Mouse (Mus musculus): ENCODE measurements around the gene Igfbp1. TPM values are rescaled to one million over a fixed set of nuclear protein-coding genes. Genes with fewer than 3 reads are reported as not detected.

Gene Igfbp1
- polyA plus RNA-seq, 1 experiment from 2014 or later = 0.11 TPM

- H3K4me1 ChIP-seq (ENCODE audit: control insufficient read depth, insufficient read depth, low read length) = no peaks in the 10 kb centered on the region
- no peak overlapping the region for H3K9ac ChIP-seq (ENCODE audit: low read depth, low read length)
- H3K9me3 ChIP-seq (replicated peaks; ENCODE audit: control insufficient read depth, low read length, poor library complexity, severe bottlenecking) = no peaks in the 10 kb centered on the region
- no peak overlapping the region for H3K4me2 ChIP-seq (ENCODE audit: low read length)
- no peak overlapping the region for H3K27ac ChIP-seq (ENCODE audit: low read length)
- H3K4me3 ChIP-seq (ENCODE audit: low read depth, low read length) = no peak overlapping the region
- H3K36me3 ChIP-seq (ENCODE audit: control insufficient read depth, insufficient read depth, low read length) = no peaks in the 10 kb centered on the region
- H3K27me3 ChIP-seq (ENCODE audit: control insufficient read depth, insufficient read depth, low read depth, low read length) = no peaks in the 10 kb centered on the region
- 88% methylated on average over 2 of the region's 2 CpGs for WGBS
- ATAC-seq = no peak
Measured at GRCm38 (mm10) chr11:7250415-7250814, 52.8 kb downstream of the Igfbp1 start.

DNA sequence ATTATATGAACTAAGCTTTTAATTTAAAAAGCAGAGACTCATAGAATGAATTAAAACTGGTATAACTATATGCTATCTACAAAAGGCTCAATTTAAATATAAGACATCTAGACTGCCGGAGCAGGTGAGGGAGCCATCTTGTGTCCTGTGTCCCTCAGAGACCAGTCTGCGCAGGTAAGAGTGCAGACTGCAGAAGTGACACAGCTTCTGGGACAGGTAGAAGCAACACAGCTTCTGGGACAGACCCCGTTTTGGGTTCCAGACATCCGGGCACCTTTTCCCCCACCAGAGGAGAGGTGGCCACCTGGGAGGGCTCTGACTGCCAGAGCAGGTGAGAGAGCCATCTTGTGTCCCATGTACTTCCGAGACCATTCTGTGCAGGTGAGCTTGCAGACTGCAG is 53.3 kb downstream of the Igfbp1 start:
- H3K9me3 ChIP-seq (replicated peaks; ENCODE audit: control insufficient read depth, low read length, poor library complexity, severe bottlenecking) = no peaks in the 10 kb centered on the region
- H3K4me1 ChIP-seq (ENCODE audit: control insufficient read depth, insufficient read depth, low read length) = no peaks in the 10 kb centered on the region

More for the DNA sequence above, 53.3 kb downstream of the Igfbp1 start:
- Histone ChIP-seq H3K27me3 (ENCODE audit: control insufficient read depth, insufficient read depth, low read depth, low read length) (no peaks in the 10 kb centered on the region), H3K4me3 (ENCODE audit: low read depth, low read length) (no peak overlapping the region), H3K9ac (ENCODE audit: low read depth, low read length) (no peak overlapping the region), H3K27ac (ENCODE audit: low read length) (no peak overlapping the region), H3K4me2 (ENCODE audit: low read length) (no peak overlapping the region), H3K36me3 (ENCODE audit: control insufficient read depth, insufficient read depth, low read length) (no peaks in the 10 kb centered on the region)
- ATAC-seq = no peak
- 98% methylated on average over 5 of the region's 5 CpGs for WGBS

Other genes with a start within 250 kb of the Igfbp1 start
- gene Adcy1, start 134.3 kb upstream of the Igfbp1 start, polyA plus RNA-seq (2015; fragmentation: Nextera tagmentation; extraction: Ambion mirVana) = 9.9 and 10.9 TPM in 2 replicates
- gene Gm11985, start 9.2 kb upstream of the Igfbp1 start, polyA plus RNA-seq (2015; fragmentation: Nextera tagmentation; extraction: Ambion mirVana) = not detected in 2 replicates
- gene Igfbp3, start 16.1 kb downstream of the Igfbp1 start, polyA plus RNA-seq (2015; fragmentation: Nextera tagmentation; extraction: Ambion mirVana) = 13.7 and 15.6 TPM in 2 replicates